Mouse (Mus musculus) embryonic stem cell, embryonic (primary cell): ENCODE measurements around the gene Cenpb.

Experiments
- CTCF ChIA-PET, 4 experiments: fragments of 300-600 bp in 2 of 4; fragments of 350-600 bp in 2 of 4; sonication (Branson Sonifier 250); formaldehyde crosslinking; loops; one replicate each; lab custom pipeline; 2022; ENCODE audit warnings: inconsistent platforms in 2 of 4; lab: Charles Lee
- POLR2A ChIA-PET, 4 experiments: fragments of 300-600 bp in 2 of 4; fragments of 350-600 bp in 2 of 4; sonication (Branson Sonifier 250); formaldehyde crosslinking; loops; one replicate each; lab custom pipeline; 2022; ENCODE audit warnings: antibody characterized with exemption in 4 of 4, inconsistent platforms in 1 of 4; lab: Charles Lee

Gene Cenpb

GRCm38 (mm10) chr2:131145121-131145520 is 34.7 kb downstream of the Cenpb start:
- POLR2A ChIA-PET: interaction anchor here (0.6 to 2.2 kb wide), 20 partner anchors 11 to 352 kb away, joined by 3 to 19 read pairs (median 3); partner anchors contain the start of genes 1700037H04Rik (in 3 of the 4), Cdc25b (in 2 of the 4), Spef1 (in 2 of the 4) and Pank2 (in 1 of the 4)

GRCm38 (mm10) chr2:131143007-131143780 is 36.7 kb downstream of the Cenpb start:
- ChIA-PET POLR2A (interaction anchor here (0.6 to 2.4 kb wide), 32 partner anchors 8 to 118 kb away, joined by 3 to 14 read pairs (median 4); partner anchors contain the start of genes 1700037H04Rik (in 3 of the 4), Cenpb (in 1 of the 4), Mavs (in 1 of the 4) and Pank2 (in 1 of the 4)), CTCF (interaction anchor here (0.6 to 2.1 kb wide), 39 partner anchors 8 to 387 kb away, joined by 3 to 21 read pairs (median 4); partner anchors contain the start of genes 1700037H04Rik (in 2 of the 4), Gm11037 (in 2 of the 4), Hspa12b (in 2 of the 4) and Cdc25b (in 1 of the 4))

More at GRCm38 (mm10) chr2:131145121-131145520, 34.7 kb downstream of the Cenpb start:
- CTCF ChIA-PET: interaction anchor here in 3 of 4 experiments (0.5 to 1.9 kb wide), 10 partner anchors 15 to 166 kb away, joined by 3 to 10 read pairs (median 6); partner anchors contain the start of genes 1700037H04Rik (in 1 of the 3), Cdc25b (in 1 of the 3) and Hspa12b (in 1 of the 3)

- POLR2A ChIA-PET: interaction anchor here (0.6 to 2.4 kb wide), 29 partner anchors 9 to 795 kb away, joined by 3 to 14 read pairs (median 5); partner anchors contain the start of genes 1700037H04Rik (in 3 of the 4), Cenpb (in 1 of the 4), Mavs (in 1 of the 4) and Pank2 (in 1 of the 4)
- CTCF ChIA-PET: interaction anchor here (0.6 to 2.1 kb wide), 44 partner anchors 9 to 402 kb away, joined by 3 to 21 read pairs (median 4); partner anchors contain the start of genes 1700037H04Rik (in 2 of the 4), Gm11037 (in 2 of the 4), Hspa12b (in 2 of the 4) and Cdc25b (in 1 of the 4)
Measured at GRCm38 (mm10) chr2:131142592-131142991, 37.3 kb downstream of the Cenpb start.

GRCm38 (mm10) chr2:131141336-131141986 is 38.4 kb downstream of the Cenpb start:
- ChIA-PET POLR2A (interaction anchor here in 3 of 4 experiments (0.6 to 2.4 kb wide), 13 partner anchors 10 to 97 kb away, joined by 3 to 12 read pairs (median 5); partner anchors contain the start of genes Mavs (in 1 of the 3) and Spef1 (in 1 of the 3)), CTCF (interaction anchor here in 2 of 4 experiments (0.9 to 2.1 kb wide), 5 partner anchors 22 to 114 kb away, joined by 4 to 21 read pairs (median 7); no protein-coding TSS in a partner anchor)

- ChIA-PET POLR2A (interaction anchor here in 1 of 4 experiments (0.6 to 1.3 kb wide), 2 partner anchors 11 to 19 kb away, joined by 3 read pairs; partner anchors contain the start of gene 1700037H04Rik), CTCF (interaction anchor here in 1 of 4 experiments (0.7 kb wide), 1 partner anchor 8 kb away, joined by 3 read pairs; no protein-coding TSS in a partner anchor)
Measured at GRCm38 (mm10) chr2:131140533-131140905, 39.3 kb downstream of the Cenpb start.

GRCm38 (mm10) chr2:131139886-131140532 is 39.9 kb downstream of the Cenpb start:
- POLR2A ChIA-PET: interaction anchor here in 1 of 4 experiments (0.6 to 1.3 kb wide), 2 partner anchors 12 to 19 kb away, joined by 3 read pairs; partner anchors contain the start of gene 1700037H04Rik
- CTCF ChIA-PET: no interaction called here

GRCm38 (mm10) chr2:131139287-131139686 is 40.6 kb downstream of the Cenpb start:
- ChIA-PET POLR2A (interaction anchor here in 1 of 4 experiments (1.1 kb wide), 1 partner anchor 34 kb away, joined by 4 read pairs; no protein-coding TSS in a partner anchor), CTCF (interaction anchor here in 1 of 4 experiments (0.5 kb wide), 1 partner anchor 114 kb away, joined by 3 read pairs; no protein-coding TSS in a partner anchor)

GRCm38 (mm10) chr2:131138760-131139159 is 41.1 kb downstream of the Cenpb start:
- POLR2A ChIA-PET: interaction anchor here in 1 of 4 experiments (1.1 kb wide), 1 partner anchor 34 kb away, joined by 4 read pairs; no protein-coding TSS in a partner anchor
- CTCF ChIA-PET: interaction anchor here in 1 of 4 experiments (0.5 kb wide), 1 partner anchor 115 kb away, joined by 3 read pairs; no protein-coding TSS in a partner anchor

- ChIA-PET CTCF (no interaction called here), POLR2A (no interaction called here)
Measured at GRCm38 (mm10) chr2:131138296-131138695, 41.6 kb downstream of the Cenpb start.

- ChIA-PET POLR2A (interaction anchor here in 2 of 4 experiments (0.8 to 1.2 kb wide), 4 partner anchors 8 to 98 kb away, joined by 3 read pairs; partner anchors contain the start of genes Hspa12b (in 1 of the 2) and Mavs (in 1 of the 2)), CTCF (no interaction called here)
Measured at GRCm38 (mm10) chr2:131135521-131136139, 44.2 kb downstream of the Cenpb start.

GRCm38 (mm10) chr2:131134826-131135400 is 45.0 kb downstream of the Cenpb start:
- POLR2A ChIA-PET: interaction anchor here in 1 of 4 experiments (1.2 kb wide), 1 partner anchor 44 kb away, joined by 3 read pairs; no protein-coding TSS in a partner anchor
- CTCF ChIA-PET: interaction anchor here in 1 of 4 experiments (0.6 kb wide), 1 partner anchor 91 kb away, joined by 4 read pairs; no protein-coding TSS in a partner anchor

- ChIA-PET CTCF (interaction anchor here in 1 of 4 experiments (1.1 kb wide), 1 partner anchor 8 kb away, joined by 3 read pairs; no protein-coding TSS in a partner anchor), POLR2A (no interaction called here)
Measured at GRCm38 (mm10) chr2:131134381-131134780, 45.5 kb downstream of the Cenpb start.

GRCm38 (mm10) chr2:131132930-131133547 is 46.8 kb downstream of the Cenpb start, which contains the start of gene Gm11037:
TSS of gene Gm11037 (plus strand) at chr2:131133497.
- POLR2A ChIA-PET: interaction anchor here in 1 of 4 experiments (0.8 to 1.1 kb wide), 2 partner anchors 9 to 77 kb away, joined by 3 to 4 read pairs; no protein-coding TSS in a partner anchor

GRCm38 (mm10) chr2:131132111-131132888 is 47.6 kb downstream of the Cenpb start:
- ChIA-PET CTCF (interaction anchor here in 3 of 4 experiments (0.6 to 1.8 kb wide), 4 partner anchors 8 to 11 kb away, joined by 3 to 6 read pairs (median 3); no protein-coding TSS in a partner anchor), POLR2A (interaction anchor here in 1 of 4 experiments (0.8 to 1.1 kb wide), 2 partner anchors 8 to 76 kb away, joined by 3 to 4 read pairs; no protein-coding TSS in a partner anchor)

More at GRCm38 (mm10) chr2:131132930-131133547, 46.8 kb downstream of the Cenpb start, which contains the start of gene Gm11037:
- CTCF ChIA-PET: interaction anchor here in 2 of 4 experiments (0.6 to 1.8 kb wide), 4 partner anchors 8 to 10 kb away, joined by 3 to 6 read pairs (median 3); no protein-coding TSS in a partner anchor
